Mouse (Mus musculus) intestine, postnatal 0 days (tissue): ENCODE data around the gene Nat8f2. TPM values are rescaled to one million over a fixed set of nuclear protein-coding genes. Genes with fewer than 3 reads are reported as not detected.

Experiments
- ATAC-seq: fragments of 200-750 bp; cut with Nextera tagmentation; 2 replicates; pipeline ENCODE4 v1.8.0; 2017; ENCODE audit warnings: mild to moderate bottlenecking, moderate TSS enrichment, moderate library complexity
- H3K27ac ChIP-seq: fragments of 300-500 bp; sonication (generic); 2 replicates; pipeline ENCODE4 v1.5.1; 2014; ENCODE audit warnings: mild to moderate bottlenecking, low read depth, low read length, moderate library complexity
- H3K27me3 ChIP-seq: fragments of 300-500 bp; sonication (generic); replicated peaks from 2 replicates; pipeline ENCODE4 v1.6.1; 2014; ENCODE audit warnings: low read length, mixed read lengths; ENCODE audit not compliant: control insufficient read depth, insufficient read depth
- H3K36me3 ChIP-seq: fragments of 300-500 bp; sonication (generic); 2 replicates; pipeline ENCODE4 v1.6.1; 2014; ENCODE audit warnings: mild to moderate bottlenecking, moderate library complexity; ENCODE audit not compliant: control insufficient read depth, insufficient read depth
- H3K4me1 ChIP-seq: fragments of 300-500 bp; sonication (generic); replicated peaks from 2 replicates; pipeline ENCODE4 v1.6.1; 2014; ENCODE audit warnings: antibody characterized with exemption, low read length, mixed read lengths; ENCODE audit not compliant: control insufficient read depth, insufficient read depth
- H3K4me2 ChIP-seq: fragments of 300-500 bp; sonication (generic); replicated peaks from 2 replicates; pipeline ENCODE4 v1.6.1; 2014; ENCODE audit warnings: low read depth, mild to moderate bottlenecking, moderate library complexity
- H3K4me3 ChIP-seq: fragments of 300-500 bp; sonication (generic); 2 replicates; pipeline ENCODE4 v1.5.1; 2014; ENCODE audit warnings: low read depth, low read length
- H3K9ac ChIP-seq: fragments of 300-500 bp; sonication (generic); 2 replicates; pipeline ENCODE4 v1.6.1; 2014; ENCODE audit warnings: mild to moderate bottlenecking, low read depth, low read length
- H3K9me3 ChIP-seq: fragments of 300-500 bp; sonication (generic); 2 replicates; pipeline ENCODE4 v1.6.1; 2016; ENCODE audit warnings: mixed run types; ENCODE audit not compliant: control insufficient read depth
- CTCF ChIP-seq: sonication (generic); IDR thresholded peaks from 2 replicates; pipeline ENCODE4 v1.5.1; 2016; ENCODE audit warnings: low read depth, mild to moderate bottlenecking, control low read depth, antibody characterized with exemption, moderate library complexity
- WGBS: fragments of 180-500 bp; shearing (Covaris S2); extraction: QIAGEN DNeasy Blood & Tissue Kit; methylation state at CpG from one replicate; pipeline ENCODE4 v1.1.7; 2014; 5-methylcytosine and 5-hydroxymethylcytosine counted together
- polyA plus RNA-seq: library from polyadenylated mRNA; unstranded; fragments of >200 nt; fragmentation: Nextera tagmentation; extraction: Ambion mirVana; gene quantifications from 2 replicates; pipeline ENCODE4 v1.2.1, GENCODE M21; 2015

Gene Nat8f2
- polyA plus RNA-seq, 1 experiment from 2014 or later: 0.16 TPM

DNA sequence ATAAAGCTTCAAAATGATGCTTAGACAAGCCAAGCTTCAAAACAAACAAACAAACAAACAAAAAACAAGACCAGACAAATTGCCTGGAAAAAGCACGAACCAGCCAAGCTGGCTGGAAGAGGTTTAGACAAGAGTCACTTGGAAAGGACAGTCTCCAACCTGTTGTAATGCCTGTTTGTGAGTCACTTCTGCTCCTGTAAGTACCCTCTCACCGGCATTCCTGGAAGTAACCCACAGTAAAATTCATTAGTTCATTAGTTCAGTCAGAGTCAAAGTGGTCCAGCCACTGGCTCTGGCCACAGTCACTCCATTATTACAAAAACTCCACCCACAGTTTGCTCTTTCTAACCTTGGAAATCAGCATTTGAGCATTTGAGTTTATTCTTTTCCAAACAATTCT, 5.1 kb downstream of the Nat8f2 start:
- Histone ChIP-seq H3K4me1 (no peaks in the 10 kb centered on the region), H3K36me3 (no peaks in the 10 kb centered on the region), H3K9me3 (no peaks in the 10 kb centered on the region), H3K4me2 (no peak overlapping the region), H3K4me3 (no peak overlapping the region), H3K27me3 (no peaks in the 10 kb centered on the region), H3K9ac (no peak overlapping the region), H3K27ac (no peak overlapping the region)
- no peak for ATAC-seq
- no peak for TF ChIP-seq CTCF
- 88% methylated on average over 2 of the region's 2 CpGs for WGBS

DNA sequence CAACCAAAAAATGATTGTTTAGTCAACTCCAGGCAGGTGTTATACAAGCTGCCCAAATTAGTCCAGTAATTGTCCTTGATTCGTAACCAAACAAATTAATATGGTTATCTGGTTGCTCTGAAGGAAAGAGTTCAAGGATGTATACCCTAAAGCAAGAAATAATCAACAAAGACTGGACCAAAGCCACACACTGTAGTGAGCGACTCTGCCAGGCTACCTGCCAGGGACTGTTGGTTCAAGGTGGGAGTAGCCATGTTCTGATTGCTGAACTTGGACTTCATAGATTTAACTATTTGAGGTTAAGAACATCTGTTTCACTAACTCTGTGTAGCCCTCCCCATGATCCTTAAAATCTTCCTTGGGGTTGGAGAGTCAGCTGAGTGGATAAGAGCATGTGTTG, 5.8 kb downstream of the Nat8f2 start:
- no peaks in the 10 kb centered on the region for H3K36me3 ChIP-seq
- H3K9ac ChIP-seq: no peak overlapping the region
- H3K4me2 ChIP-seq: no peak overlapping the region
- WGBS: 79% methylated on average over 2 of the region's 2 CpGs
- no peak overlapping the region for H3K4me3 ChIP-seq
- no peak for ATAC-seq
- no peak for TF ChIP-seq CTCF
- no peaks in the 10 kb centered on the region for H3K27me3 ChIP-seq
- no peaks in the 10 kb centered on the region for H3K9me3 ChIP-seq
- no peak overlapping the region for H3K27ac ChIP-seq
- no peaks in the 10 kb centered on the region for H3K4me1 ChIP-seq

DNA sequence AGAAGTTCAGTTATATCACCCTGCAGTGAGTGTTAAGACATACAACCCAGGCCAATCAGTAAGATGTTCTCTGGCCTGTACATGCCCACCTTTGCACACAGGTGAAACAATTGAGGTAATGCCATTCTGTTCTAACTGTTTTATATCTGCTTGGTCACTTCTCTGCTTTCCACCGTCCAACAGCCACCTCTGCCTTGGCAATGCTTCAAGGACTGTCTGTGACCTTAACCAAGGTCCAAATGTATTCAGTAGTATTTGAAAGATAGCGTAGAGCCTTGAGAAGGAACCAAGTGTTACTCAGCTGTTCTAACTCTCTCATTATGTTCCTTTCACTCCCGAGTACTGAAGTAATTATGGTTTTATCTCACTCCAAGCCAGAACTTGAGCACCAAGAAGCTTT, 6.4 kb downstream of the Nat8f2 start:
- no peak overlapping the region for H3K9ac ChIP-seq
- no peaks in the 10 kb centered on the region for H3K27me3 ChIP-seq
- no peaks in the 10 kb centered on the region for H3K9me3 ChIP-seq
- no peak for TF ChIP-seq CTCF
- no peaks in the 10 kb centered on the region for H3K4me1 ChIP-seq
- no peak overlapping the region for H3K4me2 ChIP-seq
- ATAC-seq: no peak
- 66% methylated on average over 3 of the region's 3 CpGs for WGBS
- H3K27ac ChIP-seq: no peak overlapping the region
- H3K36me3 ChIP-seq: no peaks in the 10 kb centered on the region
- H3K4me3 ChIP-seq: no peak overlapping the region

DNA sequence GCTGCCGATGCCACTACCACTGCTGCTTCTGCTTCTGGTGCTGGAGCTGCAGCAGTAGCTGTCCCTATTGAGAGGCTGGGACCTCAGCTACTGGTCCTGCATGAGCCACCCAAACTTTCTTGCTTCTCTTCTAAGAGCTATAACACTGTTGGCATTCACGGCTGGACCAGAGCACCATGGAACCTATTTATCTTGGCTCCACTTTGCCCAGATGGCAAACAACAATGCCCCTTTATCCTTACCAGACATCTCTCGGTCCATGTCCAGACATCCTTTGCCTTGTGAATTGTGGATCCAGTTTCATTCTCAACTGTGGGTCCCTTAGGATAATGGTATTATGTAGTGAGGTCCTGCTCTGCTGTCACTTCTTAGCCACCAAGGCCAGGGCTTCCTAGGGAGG, 7.7 kb downstream of the Nat8f2 start:
- H3K9ac ChIP-seq: no peak overlapping the region
- 86% methylated on average over 3 of the region's 3 CpGs for WGBS
- H3K9me3 ChIP-seq: no peaks in the 10 kb centered on the region
- H3K36me3 ChIP-seq: no peaks in the 10 kb centered on the region
- H3K4me3 ChIP-seq: no peak overlapping the region
- H3K27ac ChIP-seq: no peak overlapping the region
- no peak overlapping the region for H3K4me2 ChIP-seq
- no peaks in the 10 kb centered on the region for H3K27me3 ChIP-seq
- no peak for ATAC-seq
- no peaks in the 10 kb centered on the region for H3K4me1 ChIP-seq
- no peak for TF ChIP-seq CTCF

DNA sequence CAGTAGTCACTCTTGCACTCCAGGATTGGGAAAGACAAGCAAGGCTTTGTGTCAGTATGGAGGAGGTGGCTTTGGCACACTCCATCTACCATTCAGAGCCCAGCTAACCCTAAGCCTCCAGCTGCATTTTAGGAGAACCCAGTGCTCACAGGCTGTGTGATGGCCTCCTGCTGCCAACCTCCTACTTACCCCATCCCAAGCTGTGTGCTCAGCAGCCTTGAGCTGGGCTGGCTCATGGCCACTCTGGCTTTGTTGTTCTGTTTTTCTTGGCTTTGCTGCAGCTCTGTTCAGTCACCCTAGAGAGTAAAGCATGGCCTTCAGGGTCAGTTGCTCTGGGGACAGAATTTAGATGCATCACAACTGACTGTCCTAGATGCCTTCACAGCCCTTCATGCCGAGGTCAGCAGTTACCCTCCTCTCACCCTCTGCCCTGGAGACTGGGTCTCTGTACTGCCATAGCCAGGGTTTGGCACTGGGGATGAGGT, 12.7 kb downstream of the Nat8f2 start:
- TF ChIP-seq CTCF: no peak
- Histone ChIP-seq H3K4me2 (no peak overlapping the region), H3K27ac (no peak overlapping the region), H3K36me3 (no peaks in the 10 kb centered on the region), H3K9ac (no peak overlapping the region), H3K9me3 (no peaks in the 10 kb centered on the region), H3K4me1 (no peaks in the 10 kb centered on the region), H3K27me3 (no peaks in the 10 kb centered on the region), H3K4me3 (no peak overlapping the region)
- no peak for ATAC-seq
- WGBS: 86% methylated on average over 1 of the region's 1 CpGs

DNA sequence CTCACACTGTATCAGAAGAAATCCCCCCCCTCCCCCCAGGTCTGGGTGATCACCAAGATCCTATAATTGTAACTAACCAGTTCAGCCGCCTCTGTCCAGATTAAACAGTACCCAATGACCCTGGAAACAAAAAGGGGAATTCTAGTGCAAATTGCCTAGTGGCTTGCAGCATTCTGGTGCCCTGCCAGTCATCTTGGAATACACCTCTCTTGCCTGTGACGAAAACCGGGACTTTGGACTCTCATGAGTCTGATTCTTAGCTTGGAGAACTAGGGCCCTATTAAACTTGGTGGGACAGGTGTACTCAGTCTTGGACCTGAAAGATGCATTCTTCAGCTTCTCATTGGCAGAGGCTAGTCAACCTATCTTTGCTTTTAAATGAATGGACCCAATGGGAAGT, 15.5 kb downstream of the Nat8f2 start:
- Histone ChIP-seq H3K9me3 (no peaks in the 10 kb centered on the region), H3K9ac (no peak overlapping the region), H3K4me1 (no peaks in the 10 kb centered on the region), H3K27ac (no peak overlapping the region), H3K4me3 (no peak overlapping the region), H3K27me3 (no peaks in the 10 kb centered on the region), H3K4me2 (no peak overlapping the region), H3K36me3 (no peaks in the 10 kb centered on the region)
- no peak for TF ChIP-seq CTCF
- ATAC-seq: no peak
- WGBS: 45% methylated on average over 3 of the region's 3 CpGs
